Mouse (Mus musculus) frontal cortex, postnatal 14 days (tissue): ENCODE results near the gene Kctd6.
"Not testable (repeated sequence)": the region's sequence is repeated elsewhere in the genome, so short reads cannot be mapped to it uniquely, and the experiment has no call there.

Source experiments
- DNase-seq, 2 experiments: peaks; one replicate each; pipeline ENCODE4 v3.0.0; 2022; ENCODE audit warnings: low spot score in 2 of 2

Gene Kctd6

DNA sequence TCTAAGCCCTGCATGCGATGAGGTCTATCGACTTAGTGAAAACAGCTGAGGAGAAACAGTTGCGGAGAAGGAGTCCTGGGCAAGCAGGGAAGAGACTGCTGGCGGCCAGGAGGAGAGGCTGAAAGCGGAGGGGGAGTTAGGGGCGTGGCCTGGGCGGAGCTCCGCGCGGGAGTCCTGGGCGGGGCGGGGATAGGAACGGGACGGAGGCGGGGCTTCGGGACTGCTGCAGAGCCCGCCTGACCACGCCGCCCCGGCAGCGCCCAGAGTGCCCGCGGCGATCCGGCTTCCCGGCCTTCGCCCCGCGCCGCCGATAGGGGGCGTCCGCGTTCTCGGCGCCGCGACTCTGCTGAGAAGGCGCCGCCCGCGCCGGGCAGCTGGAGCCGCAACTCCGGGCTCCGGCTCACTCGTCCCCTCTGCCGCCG is at the start of gene Kctd6:
Gene Kctd6 (plus strand): TSS at position 338 of the 422 bp plus-strand sequence.
- DNase-seq = peak; percentile 91 to 96

DNA sequence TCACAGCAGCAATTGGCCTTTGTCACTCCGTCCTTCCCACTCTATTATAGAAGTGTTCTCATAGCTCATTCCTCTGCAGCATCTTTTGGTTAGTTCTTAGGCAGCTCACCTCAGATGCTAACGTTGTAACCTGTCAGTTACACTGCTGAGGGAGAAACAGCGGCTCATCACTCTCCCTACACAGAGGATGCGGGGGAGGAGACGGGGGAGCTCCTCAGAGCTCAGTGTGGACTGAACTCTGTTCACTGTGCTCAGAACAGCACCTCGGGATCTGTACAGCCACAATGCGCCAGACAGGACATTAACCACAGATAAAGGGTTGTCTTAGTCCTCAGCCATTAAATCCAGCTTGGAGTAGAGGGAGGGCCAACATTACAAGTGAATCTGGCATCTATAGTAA is 49.5 kb upstream of the Kctd6 start:
- DNase-seq = no peak

GRCm38 (mm10) chr14:8172507-8173410 is 41.2 kb upstream of the Kctd6 start, which contains the start of gene Pdhb:
Gene Pdhb, minus strand, starts transcription at chr14:8173025.
- DNase-seq = peak; percentile 99

GRCm38 (mm10) chr14:8173542-8174250 is 40.2 kb upstream of the Kctd6 start:
- DNase-seq = not testable (repeated sequence)

DNA sequence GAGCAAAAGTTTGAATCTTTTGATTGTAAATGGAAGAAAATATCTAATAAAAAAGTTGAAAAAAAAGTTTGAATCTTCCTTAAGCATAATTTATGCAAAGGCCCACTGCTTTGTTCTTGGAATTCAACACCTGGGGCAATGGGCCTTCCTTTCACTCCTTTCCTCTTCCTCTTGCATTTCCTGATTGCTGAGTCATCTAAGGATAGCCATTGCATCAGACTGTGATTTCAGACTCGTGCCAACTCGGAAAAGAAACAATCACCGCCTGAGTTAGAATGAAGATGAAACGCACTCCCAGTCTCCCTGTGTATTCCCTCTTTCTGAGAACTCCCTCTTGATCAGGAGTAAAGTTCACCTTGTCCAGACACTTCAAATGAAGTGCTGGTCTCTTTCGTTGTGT is 39.3 kb upstream of the Kctd6 start:
- DNase-seq = no peak

- no peak for DNase-seq
These were observed 37.7 kb upstream of the Kctd6 start for GRCm38 (mm10) chr14:8176251-8176650.

DNA sequence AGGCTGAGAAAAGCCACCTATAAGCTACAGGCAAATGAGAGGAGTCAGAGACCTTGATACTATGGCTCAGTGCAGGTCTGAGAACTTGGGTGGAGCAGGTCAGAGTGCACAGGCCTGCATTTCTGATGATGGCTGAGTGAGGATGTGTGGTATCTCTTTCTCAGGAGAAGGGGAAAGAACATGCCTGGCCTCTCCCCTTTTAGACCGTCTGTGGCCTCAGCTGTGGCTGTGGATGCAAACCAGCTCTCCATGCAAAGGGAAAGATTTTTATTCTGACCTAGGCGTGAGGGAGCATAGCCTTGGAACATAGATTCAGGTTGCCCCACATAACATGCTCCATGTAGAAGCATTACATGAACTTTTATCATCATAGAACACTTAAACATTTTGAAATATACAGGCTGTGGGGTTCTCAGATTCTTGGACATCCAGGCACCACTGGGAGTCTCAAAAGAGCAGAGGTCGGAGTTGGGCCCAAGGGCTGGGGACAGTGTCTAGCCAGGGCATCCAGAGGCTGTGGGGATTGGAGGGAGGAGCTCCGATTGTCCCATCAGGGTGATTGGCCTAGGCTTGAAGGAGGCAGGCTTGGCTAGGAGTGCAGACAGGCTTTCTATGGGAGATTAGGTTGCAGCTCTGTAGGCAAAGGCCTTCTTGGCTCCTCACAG is 33.4 kb upstream of the Kctd6 start:
- DNase-seq = no peak

GRCm38 (mm10) chr14:8183330-8183729 is 30.6 kb upstream of the Kctd6 start:
- no peak for DNase-seq

GRCm38 (mm10) chr14:8186278-8187045 is 27.5 kb upstream of the Kctd6 start:
- DNase-seq = peak in 1 of 2 experiments; percentile 46

- DNase-seq = no peak
These were observed 23.4 kb upstream of the Kctd6 start for GRCm38 (mm10) chr14:8190556-8190955.

DNA sequence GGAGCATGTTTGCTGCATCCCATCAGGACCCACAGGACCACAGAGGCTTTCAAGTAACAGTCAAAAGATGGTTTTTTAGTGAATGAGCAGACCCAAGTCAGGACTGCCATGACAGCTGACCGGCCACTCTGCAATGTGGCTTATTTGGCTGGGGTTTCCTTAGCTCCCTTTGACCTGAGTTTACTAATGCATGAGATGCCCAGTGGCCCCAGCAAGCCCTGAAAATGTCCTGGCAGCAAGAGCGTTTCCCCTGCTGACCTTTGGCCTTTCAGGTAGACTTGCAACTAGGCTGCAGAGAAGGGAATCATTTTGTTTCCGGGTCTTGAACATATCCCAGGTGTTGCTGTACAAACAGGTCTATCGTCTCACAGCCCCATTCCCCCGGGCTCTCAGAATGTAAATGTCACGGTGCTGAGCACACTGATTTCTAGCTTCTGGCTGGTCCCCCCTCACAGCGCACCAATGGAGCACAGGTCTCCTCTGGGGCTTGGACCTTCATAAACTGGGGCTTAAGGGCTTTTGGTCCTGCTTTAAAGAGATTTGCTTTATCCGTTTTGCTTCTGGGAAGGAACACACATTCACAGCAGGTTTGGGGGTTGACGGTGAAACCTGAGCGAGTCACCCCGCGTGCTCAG is 22.5 kb upstream of the Kctd6 start:
- no peak for DNase-seq

DNA sequence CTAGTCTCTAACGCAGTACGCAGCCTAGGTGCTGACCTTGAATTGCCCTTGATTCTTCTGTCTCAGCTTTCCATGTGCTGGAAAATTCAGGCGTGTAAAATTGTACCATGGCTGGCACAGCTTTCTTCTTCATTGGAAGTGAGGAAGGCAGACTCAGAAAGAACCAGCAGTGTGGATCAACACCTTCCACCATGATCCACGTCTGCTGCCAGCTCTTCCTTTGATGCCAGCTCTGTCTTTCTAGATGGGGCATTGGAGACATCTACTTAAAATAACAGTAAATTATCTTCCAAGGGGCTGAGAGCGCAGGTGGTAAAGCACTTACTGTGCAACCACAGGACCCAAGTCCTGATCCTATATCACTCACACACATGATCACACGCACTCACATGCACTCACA is 21.2 kb upstream of the Kctd6 start:
- DNase-seq = no peak

- no peak for DNase-seq
These were observed 13.2 kb upstream of the Kctd6 start for GRCm38 (mm10) chr14:8200769-8201168.

- DNase-seq = no peak
These were observed 12.2 kb upstream of the Kctd6 start for GRCm38 (mm10) chr14:8201715-8202114.

DNA sequence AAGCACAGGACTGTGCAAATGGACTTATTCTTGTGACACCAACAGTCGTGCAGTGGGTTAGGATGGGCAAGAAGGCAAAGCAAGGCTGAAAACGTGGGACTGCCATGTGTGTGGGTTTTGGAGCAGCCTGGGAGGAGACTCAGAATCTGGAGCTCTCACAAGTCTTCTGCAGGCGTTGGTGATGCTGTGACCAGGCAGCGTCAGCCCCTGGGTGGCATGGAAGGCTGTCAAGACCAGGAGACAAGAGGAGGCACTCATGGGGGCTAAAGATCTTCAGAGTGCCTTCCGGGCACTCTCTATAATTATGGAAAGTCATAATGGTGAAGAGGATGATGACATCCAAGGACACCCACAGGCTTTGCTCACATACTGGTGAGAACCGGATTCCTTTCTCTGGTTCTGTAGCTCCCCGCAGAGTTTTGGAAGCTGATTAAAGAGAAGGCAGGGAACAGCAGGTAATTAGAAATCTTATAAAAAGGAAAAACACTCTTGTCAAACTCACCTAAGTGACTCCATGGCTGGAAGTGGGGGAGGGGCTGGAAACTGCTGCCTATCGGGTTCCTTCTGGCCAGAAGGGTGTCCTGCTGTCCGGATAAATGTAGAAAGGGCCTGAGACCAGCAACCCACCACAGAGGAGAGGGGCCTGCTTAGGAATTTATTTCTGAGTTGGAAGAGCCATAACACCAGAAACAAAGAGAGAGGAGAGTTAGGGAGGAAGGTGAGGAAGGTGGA is 7.6 kb upstream of the Kctd6 start:
- no peak for DNase-seq

DNA sequence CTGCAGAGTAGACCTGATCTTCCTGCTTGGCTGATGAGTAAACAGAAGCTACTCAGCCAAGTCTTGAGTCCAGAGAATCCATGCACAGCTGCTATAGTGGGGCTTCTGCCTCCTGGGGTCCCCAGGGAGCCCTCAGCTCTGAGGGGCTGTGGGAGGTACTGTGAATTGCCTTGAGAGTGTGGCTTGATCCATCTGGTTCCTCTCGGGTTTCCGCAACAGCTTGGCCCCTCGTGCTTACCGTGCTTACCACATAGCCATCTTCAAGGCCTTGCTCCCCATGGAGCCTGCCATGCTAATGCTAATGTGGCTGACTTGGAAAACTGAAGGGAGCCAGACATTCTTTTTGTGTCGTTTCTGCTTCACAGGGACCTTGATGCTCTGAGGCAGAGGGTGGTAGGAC is 6.8 kb upstream of the Kctd6 start:
- no peak for DNase-seq

- no peak for DNase-seq
These were observed 6.4 kb upstream of the Kctd6 start for GRCm38 (mm10) chr14:8207543-8207942.

GRCm38 (mm10) chr14:8208876-8209275 is 5.1 kb upstream of the Kctd6 start:
- peak; percentile 53 to 60 for DNase-seq

GRCm38 (mm10) chr14:8209896-8210295 is 4.0 kb upstream of the Kctd6 start:
- no peak for DNase-seq

- DNase-seq = no peak
These were observed 944 bp upstream of the Kctd6 start for GRCm38 (mm10) chr14:8212996-8213395.
